Mouse (Mus musculus) natural killer cell, adult 2 months (primary cell): ENCODE measurements around the gene Cngb1.

Experiments
- DNase-seq, 2 experiments: peaks; one replicate each; pipeline ENCODE4 v3.0.0; 2022; ENCODE audit warnings: low spot score in 2 of 2

Cngb1 gene

DNA sequence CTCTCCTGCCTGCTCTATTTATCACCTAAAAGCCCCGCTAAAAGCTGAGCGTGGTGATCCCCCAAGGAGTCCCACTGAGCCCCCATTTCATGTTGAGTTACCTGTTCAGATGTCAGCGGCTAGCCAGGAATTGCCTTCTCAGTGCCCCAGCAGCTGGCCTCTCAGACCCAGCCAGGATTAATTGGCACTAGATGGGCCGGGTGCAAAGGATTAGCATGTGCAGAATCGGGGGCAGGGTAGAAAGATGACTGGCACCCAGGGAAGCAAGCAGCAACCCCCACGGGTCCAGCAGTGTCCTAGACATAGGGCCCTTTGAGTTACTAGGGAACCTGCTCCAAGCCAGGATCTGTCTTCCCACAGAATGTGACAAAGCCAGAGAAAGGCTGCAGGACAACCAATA is at the start of gene Cngb1:
Gene Cngb1 (minus strand): TSS at position 155 of the 400 bp plus-strand sequence.
- DNase-seq, result no peak

DNA sequence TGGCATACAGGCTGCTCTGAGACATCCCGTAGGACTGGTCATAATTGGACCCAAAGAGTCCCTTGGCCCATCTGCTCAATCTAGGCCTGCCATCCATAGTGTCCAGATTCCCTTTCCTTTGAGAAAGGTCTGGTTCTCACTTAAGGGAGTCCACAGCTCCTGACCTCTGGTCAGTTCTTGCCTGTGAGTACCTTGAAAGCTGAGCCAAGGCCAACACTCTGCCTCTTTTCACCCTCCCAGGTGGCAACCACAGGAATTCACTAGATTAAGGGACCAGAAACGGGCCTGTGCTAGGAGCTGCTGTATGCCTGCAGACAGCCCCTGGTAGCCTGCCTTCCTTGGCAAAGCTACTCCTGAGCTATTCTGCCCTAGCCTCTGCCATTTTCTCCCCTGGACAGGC is 48.2 kb upstream of the Cngb1 start:
- no peak for DNase-seq

DNA sequence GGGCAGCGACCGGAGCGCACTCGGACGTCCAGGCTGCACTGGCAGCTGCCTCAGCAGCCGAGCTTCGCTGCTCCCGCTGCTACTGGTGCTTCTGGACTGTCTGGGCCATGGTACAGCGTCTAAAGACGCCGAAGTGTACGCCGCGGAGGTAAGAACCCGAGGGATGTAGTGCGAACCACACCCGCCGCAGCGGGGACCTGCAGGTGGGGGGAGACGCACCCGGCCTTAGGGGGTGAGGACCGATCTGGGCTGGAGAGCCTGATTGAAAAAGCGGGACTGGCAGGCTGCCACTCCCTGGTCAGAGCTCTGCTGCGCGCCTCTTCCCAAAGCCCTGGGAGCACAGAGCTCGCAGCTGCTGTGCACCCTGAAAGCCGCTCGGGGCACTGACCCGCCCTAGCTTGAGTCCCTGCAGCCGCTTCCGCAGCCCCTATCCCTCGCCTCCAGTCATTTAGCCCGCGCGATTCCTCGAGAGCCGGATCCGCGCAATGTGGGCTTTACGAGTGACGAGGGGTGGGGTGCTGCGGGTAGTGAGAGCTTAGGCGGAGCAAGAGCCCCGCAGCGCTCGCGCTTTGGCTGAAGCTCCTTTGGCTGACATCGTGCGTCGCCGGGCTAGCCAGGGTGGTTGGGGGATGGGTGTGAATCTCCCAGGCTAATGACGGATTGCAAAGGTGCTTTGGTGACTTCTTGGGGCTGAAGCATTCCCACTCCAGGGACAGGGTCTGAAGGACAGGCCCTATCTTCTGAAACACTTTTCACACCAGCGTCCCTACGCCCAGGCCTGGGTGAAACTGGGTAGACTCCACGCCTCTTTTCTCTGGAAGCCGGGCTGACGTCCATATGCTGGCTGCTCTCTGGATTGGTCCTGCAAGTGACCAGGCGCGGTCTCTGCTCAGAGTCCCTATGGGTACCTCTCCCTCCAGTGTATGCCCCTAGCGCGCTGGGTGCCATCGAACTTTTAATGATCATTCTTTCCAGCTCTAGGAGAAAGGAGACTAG is 46.8 kb upstream of the Cngb1 start:
- DNase-seq, result no peak

DNA sequence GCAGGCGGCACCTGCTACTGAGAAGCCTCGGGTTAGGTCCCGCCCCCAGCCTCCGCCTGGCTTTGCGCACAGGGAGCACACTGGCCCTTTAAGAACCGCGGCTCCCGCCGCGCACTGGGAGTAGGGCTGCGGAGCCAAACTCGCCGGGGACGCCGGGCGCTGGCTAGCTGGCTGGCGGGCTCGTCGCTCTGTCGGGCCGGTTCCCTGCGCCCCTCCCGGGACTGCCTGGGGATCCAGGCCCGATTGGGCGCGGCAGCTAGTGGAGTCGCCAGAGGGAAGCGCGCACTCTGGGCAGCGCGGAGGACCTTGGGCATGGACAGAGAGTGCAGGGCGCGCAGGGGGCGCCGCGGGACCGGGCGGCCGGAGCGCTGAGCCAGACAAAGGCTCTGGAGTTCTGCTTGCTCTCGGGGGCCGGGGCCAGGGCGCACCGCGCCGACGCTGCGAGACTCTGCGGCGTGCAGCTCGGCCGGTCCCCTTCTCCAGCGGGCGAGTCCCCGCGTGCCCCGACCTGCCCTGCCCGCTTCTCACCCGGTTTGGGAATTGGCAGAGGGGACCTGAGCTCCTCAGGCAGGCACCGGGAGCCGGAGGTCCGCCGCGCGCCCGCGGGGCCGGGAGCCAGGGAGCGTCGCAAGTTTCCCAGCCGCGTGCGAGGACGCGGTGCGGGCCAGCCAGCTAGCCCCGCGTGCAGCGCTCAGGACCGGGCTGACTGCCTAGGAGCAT is 45.9 kb upstream of the Cngb1 start, which contains the start of gene Mmp15:
Gene Mmp15 (plus strand): TSS at position 118 of the 720 bp plus-strand sequence.
- DNase-seq, result no peak

DNA sequence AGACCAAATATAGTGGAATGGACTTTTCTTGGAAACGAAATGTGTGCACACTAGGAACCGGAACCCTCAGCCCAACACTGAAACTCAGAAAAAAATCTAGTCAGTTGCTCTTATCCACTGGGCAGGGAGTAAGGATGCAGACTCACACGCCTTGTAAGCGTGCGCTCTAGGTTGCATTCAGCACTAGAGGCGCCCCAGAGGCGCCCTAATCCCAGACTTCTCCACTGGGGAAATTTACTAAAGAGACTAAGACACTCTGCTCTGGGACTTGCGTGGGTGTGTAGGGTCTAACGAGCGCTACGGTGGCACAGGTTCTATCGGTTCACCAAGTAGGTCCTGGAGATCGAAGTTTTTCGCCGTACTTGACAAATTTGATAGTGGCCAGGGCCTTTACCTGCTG is 45.1 kb upstream of the Cngb1 start:
- DNase-seq, result no peak

DNA sequence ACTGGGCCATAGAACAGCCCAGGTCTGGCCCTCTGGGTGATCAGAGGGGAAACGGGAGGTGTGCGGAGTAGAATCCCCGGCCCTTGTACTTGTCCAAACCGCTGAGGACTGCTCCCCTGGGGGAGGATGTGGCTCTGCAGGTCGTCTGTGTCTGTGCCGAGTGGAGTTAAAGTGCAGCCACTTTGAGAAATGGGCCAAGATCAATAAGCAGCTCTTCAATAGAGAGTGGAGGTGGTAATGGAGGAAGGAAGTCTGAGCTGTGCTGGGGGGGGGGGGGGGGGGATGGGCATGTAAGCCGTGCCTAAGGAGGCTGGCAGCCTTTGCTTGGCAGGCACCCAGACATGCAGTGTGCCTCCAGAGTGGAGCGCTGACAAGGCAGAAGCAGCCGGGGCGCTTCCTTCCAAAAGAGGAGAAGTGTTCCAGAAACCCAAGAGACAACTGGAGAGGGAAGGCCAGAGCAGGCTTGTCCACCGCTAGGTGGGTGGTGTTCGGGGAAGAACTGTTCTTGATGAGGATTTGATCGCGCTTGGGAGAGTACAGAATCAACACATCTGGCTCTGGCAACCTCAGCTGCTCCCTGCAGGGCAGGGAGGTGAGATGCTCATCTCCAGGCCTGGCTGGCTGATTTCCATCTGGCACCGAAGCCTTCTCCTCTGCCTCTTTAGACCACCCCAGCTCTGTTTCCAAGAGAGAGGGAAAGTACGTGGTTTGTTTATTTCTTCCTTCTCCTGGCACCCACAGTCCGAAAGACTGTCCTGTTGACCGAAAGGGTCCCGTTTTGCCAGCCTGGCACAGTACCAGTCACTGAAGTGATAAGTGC is 42.6 kb upstream of the Cngb1 start:
- no peak for DNase-seq

DNA sequence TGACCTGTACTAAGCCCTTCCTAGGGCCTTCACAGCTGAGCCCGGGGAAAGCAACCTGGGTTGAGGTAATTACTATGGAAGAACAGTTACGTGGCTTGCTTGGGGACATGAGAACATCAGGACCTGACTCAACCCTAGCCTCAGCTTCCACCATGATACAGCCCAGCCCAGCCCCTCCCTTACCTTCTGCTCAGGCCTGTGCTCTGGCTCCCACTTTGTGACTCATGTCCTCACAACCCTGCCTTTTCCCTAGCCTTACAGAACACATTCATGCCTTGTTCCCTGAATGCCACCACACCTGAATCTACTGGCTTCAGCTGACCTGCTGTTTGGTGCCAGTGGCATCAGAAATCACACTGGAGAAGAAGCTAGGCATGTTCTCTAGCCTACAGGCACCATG is 42.0 kb upstream of the Cngb1 start:
- DNase-seq, result no peak

DNA sequence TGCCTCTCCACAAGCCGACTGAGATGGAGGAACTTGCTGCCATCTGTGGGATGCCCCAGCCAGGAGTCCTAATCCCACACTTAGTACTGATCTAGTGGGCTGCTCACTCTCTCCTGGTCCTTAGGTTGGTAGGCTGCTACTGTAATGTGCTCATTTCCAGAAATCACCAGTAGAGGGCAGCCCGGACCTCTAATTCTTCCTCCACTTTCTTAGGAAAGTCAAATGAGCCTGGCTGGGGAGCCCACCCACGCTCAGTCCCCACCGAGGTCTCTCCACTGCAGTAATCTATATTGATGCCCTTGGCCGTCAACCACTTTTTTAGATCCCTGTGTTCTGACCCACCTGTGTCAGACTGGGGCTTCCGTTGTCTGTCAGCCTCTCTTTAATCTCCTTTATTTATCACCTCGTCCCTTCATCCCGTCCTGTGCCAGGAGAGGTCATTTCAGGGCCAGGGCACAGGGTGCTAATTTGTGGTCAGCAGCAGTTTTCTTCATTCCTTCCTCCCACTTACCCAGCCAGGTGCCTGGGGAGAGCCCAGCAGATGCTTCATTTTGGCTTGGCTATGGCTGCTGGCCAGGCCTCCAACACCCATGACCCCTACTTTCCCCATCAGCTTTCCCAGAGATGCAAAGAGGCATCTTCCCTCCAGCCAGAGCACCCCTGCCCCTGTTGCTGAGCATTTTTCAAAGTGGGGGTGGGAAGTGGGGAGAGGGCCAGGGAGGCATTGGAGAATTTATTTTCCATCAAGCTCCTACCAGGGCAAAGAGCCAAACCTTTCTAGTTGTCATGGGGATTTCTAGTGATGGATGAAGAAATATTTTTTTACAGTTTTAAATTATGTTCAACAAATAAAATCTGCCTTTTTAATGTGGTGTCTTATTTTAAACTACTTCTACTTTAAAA is 40.5 kb upstream of the Cngb1 start:
- peak in 1 of 2 experiments; percentile 39 for DNase-seq

DNA sequence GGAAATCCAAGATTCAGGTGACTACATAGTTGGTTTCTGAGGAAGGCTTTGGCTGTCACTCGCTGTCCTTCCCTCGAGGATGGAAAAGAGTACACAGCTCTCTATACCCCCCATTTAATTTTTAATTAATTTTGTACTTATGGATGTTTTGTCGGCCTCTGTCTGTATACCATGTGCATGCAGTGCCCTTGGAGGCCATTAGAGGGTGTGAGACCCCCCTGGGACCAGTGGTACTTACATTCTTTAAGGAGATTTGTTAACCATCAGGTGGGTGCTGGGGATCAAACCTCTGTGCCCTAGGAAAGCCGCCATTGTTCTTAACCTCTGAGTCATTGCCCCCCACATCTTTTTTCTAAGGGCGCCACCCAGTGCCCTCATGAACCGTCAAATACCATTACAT is 38.3 kb upstream of the Cngb1 start:
- DNase-seq, result no peak

DNA sequence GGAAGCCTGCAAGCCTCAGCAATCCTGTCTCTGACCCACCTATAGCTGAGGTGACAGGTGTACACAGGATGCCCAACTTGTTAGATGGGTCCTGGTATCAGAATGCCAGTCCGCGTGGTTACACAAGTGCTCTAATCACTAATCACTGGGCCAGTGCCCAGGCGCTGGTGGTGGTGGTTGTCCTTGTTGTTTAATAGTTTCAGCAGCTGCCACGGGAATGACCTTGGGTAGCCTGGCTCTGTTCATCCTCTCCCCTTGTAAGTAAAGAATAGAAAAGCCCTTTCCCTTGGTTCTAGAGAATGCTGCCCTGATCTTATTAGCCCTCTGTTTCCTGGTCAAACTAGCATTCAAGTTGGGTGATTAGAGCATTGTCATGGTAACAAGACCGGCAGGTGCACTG is 35.3 kb upstream of the Cngb1 start:
- DNase-seq, result no peak

DNA sequence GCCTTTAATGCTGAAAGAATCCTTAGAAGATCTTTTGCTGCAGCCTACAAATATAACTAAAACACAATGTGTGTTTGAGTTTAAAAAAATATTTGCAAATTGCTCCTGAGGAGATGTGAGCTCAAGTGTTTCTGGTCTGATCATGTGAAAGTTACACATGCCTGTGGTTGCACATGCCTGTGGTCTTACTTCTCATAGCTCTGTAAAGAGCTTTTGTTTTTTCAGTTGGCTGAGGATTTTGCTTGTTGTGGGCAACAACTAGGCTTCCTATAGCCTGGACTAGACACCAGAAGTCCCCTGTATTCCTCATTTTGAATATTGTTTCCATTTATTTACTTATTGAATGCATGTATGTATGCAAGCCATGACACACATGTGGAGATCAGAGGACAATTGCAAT is 30.0 kb upstream of the Cngb1 start:
- no peak for DNase-seq

DNA sequence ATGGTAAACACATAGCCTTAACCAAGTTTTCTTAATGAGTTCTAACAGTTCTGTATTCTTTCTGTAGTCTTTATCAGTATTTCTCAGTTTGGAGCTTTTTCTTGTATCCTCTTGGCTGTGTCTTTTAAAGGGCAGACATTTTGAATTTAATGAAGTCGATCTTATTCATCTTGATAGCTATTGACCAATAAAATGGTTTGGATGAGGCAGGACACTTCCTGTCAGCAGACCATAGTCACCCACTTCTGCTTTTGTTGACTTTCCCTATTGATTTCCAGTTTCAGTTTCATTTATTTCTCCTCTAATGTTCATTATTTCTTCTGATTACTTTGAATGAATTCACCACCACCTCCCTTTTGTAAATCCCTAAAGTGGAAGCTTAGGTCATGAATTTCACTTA is 29.3 kb upstream of the Cngb1 start:
- DNase-seq, result no peak

DNA sequence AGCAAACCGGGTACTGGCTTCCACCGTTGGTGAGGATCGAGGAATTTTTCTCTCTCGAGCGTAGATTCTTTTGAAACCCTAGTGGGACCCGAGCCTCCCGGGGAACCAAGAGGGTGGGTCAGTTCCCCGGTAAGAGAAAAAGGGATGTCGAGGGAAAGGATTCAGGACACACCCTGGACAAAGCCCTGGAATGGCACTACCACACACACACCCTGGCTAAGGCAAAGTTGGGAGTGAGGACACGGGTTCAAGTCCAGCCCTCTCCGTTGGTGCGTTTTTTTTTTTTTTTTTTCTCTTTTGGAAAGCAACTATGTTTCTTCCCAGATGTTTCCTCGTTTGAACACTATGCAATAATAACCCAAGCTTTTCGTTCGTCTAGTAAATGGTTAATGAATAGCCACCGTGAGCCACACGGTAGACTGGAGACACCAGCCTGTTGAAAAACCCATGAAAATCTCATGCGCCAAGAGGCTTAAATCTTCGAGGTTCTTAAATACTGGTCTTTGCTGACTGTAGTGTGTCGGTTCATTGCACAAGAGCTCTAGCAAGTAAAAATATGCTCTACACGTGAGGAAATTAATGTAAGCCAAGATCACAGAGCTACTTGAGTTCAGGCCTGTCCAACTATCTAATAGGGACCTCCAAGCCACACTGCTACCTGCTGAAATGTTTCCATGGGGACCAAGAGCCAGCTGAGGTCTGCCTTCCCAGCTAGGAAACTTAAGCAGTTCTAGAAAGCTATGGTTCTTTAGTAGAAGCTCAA is 26.2 kb upstream of the Cngb1 start:
- no peak for DNase-seq

DNA sequence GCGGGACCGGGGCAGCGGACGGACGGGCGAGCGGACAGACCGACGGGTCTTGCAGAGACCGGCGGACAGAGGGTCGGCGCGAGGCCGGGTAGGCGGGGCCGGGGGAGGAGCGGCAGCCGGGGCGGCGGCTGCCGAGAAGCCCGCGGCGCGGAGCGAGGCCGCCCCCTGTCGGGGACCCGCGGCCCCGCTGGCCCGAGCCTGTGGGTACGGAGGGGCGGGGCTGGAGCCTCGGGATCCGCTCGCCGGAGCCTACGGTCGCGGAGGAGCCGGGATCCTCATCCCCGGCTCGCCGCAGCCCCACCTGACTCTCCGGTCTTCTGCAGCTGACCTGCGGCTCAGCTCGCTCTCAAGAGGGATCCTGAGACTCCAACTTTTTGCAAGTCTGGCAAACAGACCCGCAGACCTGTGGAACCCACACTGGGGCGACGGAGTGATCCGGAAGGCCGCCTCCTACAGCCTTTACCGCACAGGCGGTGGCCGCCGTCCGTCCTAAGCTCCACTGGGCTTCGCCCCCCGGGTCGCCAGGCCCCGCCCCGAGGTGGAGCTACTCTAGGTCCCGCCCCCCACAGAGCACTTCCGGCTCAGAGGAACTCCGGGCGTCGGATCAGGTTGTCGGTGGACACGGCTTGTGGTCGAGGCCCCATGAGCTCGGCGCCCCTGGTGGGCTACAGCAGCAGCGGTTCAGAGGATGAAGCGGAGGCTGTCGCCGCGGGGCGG is 25.5 kb upstream of the Cngb1 start, which contains the start of the genes Zfp319 and Usb1:
Gene Zfp319 (minus strand): TSS at position 231 of the 717 bp plus-strand sequence.
Gene Usb1 (plus strand): TSS at position 565 of the 717 bp plus-strand sequence.
- peak; percentile 96 to 97 for DNase-seq

DNA sequence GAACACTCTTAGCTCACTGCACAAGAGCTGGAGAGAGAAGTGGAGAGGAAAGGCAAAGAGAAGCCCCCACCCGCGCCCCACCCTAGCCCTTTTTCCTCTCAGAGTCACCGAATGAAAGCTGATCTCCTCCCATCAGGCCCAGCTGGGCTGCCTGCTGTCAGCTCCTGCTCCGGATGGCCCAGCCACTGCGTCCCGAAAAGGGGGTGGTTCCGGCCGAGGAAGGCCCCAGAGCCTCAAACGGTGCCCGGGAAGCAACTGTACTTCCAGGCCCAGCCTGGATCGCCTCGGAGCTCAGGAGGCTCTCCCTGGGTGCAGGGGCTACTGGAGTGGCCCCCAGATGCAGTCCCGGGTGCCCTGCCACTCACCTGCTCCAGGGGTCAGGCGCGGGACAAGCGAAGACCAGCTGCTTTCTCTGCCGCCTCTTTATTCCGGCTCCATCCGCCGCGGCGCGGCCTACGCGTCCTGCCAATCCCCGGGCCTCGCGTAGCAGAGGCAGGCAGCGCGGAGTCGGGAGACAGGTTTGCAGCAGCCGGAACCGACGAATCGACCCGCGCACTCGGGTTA is 24.9 kb upstream of the Cngb1 start:
- no peak for DNase-seq

DNA sequence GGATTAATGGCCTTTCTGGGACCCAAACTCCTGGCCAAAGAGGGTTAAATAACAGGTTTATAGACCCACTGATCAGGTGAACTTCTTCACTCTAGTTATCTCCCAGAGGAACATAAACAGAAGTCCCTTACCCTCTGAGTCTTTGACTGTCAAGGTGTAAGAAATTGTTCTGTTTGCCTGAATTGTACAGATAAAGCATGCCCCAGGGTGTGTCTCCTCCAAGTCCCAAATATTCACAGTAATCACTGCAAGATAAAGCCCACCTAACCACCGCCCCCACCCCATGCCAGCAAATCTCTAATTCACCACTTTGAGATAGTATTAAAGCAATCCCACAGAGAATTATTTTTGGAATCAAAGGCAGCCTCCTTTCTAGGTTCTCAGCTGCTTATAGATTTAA is 24.0 kb upstream of the Cngb1 start:
- DNase-seq, result no peak

DNA sequence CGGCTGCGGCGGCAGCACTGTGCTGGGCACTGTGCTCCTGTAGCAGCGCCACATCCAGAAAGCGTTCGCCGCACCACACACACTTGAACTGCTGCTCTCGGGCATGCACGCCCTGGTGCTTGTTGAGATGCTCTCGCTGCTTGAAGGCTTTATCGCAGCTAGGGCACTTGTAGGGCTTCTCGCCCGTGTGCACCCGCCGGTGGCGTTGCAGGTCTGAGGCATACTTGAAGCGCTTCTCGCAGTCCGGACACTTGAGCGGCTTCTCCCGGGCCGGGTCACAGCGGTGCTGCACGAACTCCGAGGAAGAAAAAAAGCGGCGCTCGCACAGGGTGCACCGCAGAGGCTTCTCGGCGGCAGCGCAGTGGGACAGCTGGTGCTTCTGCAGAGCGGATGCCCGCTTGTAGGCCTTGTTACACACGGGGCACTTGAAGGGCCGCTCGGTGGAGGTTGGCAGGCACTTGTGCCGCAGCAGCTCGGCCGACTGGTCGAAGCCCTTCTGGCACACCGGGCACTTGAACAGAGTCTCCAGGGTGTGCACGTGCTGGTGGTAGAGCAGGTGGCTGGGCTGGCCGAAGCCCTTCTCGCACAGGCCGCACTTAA is 21.6 kb upstream of the Cngb1 start:
- DNase-seq, result no peak

DNA sequence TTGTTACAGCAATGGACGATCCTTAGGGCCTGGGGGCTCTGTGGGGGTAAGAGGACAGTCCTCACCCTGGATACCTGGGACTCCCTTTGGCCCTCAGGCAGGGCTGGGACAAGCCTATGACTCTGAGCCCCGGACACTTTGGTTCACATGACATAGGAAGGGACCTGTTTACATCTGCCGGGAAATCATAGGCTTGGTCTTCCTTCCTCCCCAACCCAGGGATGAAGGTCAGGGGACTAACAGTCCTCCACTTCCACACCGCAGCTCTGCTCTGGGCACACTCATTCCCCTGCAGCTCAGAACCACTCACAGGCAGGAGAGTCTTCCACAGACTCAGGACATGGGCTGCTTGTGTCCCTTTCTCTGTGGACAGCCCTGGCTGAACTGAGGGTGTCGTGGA is 20.4 kb upstream of the Cngb1 start:
- no peak for DNase-seq

DNA sequence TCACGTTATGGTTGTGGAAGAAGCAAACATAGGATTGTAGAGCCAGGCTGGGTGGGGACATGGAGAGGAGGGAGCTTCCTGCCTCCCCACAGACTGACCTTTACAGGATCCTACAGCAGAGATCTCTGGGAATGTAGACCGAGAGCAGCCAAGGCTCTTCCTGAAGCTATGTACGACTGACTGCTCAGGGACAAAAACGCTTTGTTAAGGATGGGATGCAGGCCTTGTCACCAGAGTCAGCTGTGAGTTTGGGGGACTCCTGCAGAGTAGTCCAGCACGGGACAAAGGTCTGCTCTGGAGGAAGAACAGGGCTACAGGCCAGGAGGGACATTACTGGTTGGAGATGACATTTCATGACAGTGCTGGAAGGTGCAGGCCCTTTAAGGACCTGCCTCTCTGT is 18.3 kb upstream of the Cngb1 start:
- DNase-seq, result no peak
